Mouse (Mus musculus): Measurements from ENCODE around the gene Cnot2.

- TF ChIP-seq GATA1 (IDR thresholded peaks at IDR 0.05; ENCODE audit: borderline replicate concordance, low read length) = no peak
- no peak for TF ChIP-seq FLI1 (IDR thresholded peaks at IDR 0.05; ENCODE audit: low read length)
These were observed 38.2 kb downstream of the Cnot2 start for GRCm38 (mm10) chr10:116543061-116543460.
